Comparison of ENCODE assay signal across 8 mouse cellular contexts in the genomic region with DNA sequence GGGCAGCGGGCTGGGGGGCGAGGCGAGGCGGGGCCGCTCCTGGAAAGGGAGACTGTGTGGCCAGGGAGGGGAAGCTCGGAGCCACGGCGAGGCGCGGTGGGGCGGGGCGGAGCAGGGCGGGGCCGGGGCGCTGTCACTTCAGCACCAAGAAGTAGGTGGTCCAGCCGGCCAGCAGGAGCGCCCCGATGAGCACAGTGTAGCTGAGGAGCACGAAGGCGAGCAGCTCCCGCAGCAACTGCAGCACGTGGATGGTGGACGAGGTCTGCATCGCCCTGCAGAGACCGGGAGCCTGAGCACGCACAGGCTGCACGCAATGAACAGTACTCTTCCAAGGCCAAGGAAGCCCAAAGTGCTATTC. TPM values are rescaled to one million over a fixed set of nuclear protein-coding genes. Genes with fewer than 3 reads are reported as not detected.
DNase-seq lines count a peak whose midpoint lies in the region; ATAC-seq and TF ChIP-seq lines count a peak whose summit lies in the region.

No protein-coding gene starts in this region.

- H3K36me3 ChIP-seq in embryonic facial prominence, embryonic 10.5 days (replicated peaks) = peaks cover 28% of the 10 kb centered on the region
- peaks cover 6% of the 10 kb centered on the region; the same call in 1 of the 2 replicates for H3K36me3 ChIP-seq in hindbrain, postnatal 0 days (ENCODE audit: insufficient read depth, low read length)
- peaks cover 8% of the 10 kb centered on the region for H3K36me3 ChIP-seq in midbrain, embryonic 15.5 days (replicated peaks)

- peak overlapping the region; percentile 92 for H3K4me2 ChIP-seq in hindbrain, postnatal 0 days (ENCODE audit: low read depth, low read length)
- H3K4me2 ChIP-seq in midbrain, embryonic 15.5 days = peak overlapping the region; percentile 92

- ATAC-seq in hindbrain, postnatal 0 days = peak; percentile 89
- peak; percentile 92 for ATAC-seq in midbrain, embryonic 15.5 days (replicated peaks)

- intact Hi-C loops in left cerebral cortex, adult 2 months (cut with DNase I) = no loop called here
- intact Hi-C loops in left cerebral cortex, postnatal 36 days (cut with DNase I) = no loop called here

- H3K27ac ChIP-seq in left cerebral cortex, adult 2 months = no peak overlapping the region; the same call in 1 of the 2 replicates
- H3K27ac ChIP-seq in embryonic facial prominence, embryonic 10.5 days (replicated peaks) = peak overlapping the region; percentile 84; the same call in 1 of the 2 replicates
- H3K27ac ChIP-seq in hindbrain, postnatal 0 days = peak overlapping the region; percentile 74; the same call in 1 of the 2 replicates
- H3K27ac ChIP-seq in midbrain, embryonic 15.5 days = peak overlapping the region; percentile 81

- no peaks in the 10 kb centered on the region for H3K9me3 ChIP-seq in embryonic facial prominence, embryonic 10.5 days
- no peaks in the 10 kb centered on the region for H3K9me3 ChIP-seq in hindbrain, postnatal 0 days (ENCODE audit: low read length)
- no peaks in the 10 kb centered on the region for H3K9me3 ChIP-seq in midbrain, embryonic 15.5 days

- H3K27me3 ChIP-seq in embryonic facial prominence, embryonic 10.5 days (replicated peaks; ENCODE audit: low read depth, poor library complexity, severe bottlenecking) = no peaks in the 10 kb centered on the region
- no peaks in the 10 kb centered on the region for H3K27me3 ChIP-seq in hindbrain, postnatal 0 days (ENCODE audit: insufficient read depth, low read length)
- no peaks in the 10 kb centered on the region for H3K27me3 ChIP-seq in midbrain, embryonic 15.5 days (replicated peaks)

- WGBS in embryonic facial prominence, embryonic 10.5 days = 1% methylated on average over 27 of the region's 27 CpGs
- under 1% methylated on average over 26 of the region's 27 CpGs for WGBS in hindbrain, postnatal 0 days
- WGBS in midbrain, embryonic 15.5 days = under 1% methylated on average over 24 of the region's 27 CpGs

- H3K9ac ChIP-seq in hindbrain, postnatal 0 days (replicated peaks; ENCODE audit: low read length) = peak overlapping the region; percentile 56
- peak overlapping the region; percentile 46 for H3K9ac ChIP-seq in midbrain, embryonic 15.5 days

- no peak for DNase-seq in left cerebral cortex, adult 2 months (ENCODE audit: extremely low spot score in 1 of 2, low spot score in 2 of 2)
- DNase-seq in left cerebral cortex, postnatal 36 days (ENCODE audit: low spot score in 2 of 2) = no peak
- no peak for DNase-seq in embryonic facial prominence, embryonic 10.5 days (ENCODE audit: low spot score)
- no peak for DNase-seq in hindbrain, postnatal 0 days (ENCODE audit: low spot score)
- no peak for DNase-seq in cerebellum, adult 9-11 months
- DNase-seq in right cerebral cortex, postnatal 14 days = no peak
- DNase-seq in layer of hippocampus, postnatal 36 days = no peak

- peaks cover 30% of the 10 kb centered on the region for H3K4me1 ChIP-seq in embryonic facial prominence, embryonic 10.5 days
- H3K4me1 ChIP-seq in hindbrain, postnatal 0 days (ENCODE audit: insufficient read depth, low read length) = peaks cover 9% of the 10 kb centered on the region
- peaks cover 23% of the 10 kb centered on the region for H3K4me1 ChIP-seq in midbrain, embryonic 15.5 days

- H3K4me3 ChIP-seq in left cerebral cortex, adult 2 months = peak overlapping the region; percentile 89
- H3K4me3 ChIP-seq in embryonic facial prominence, embryonic 10.5 days = peak overlapping the region; percentile 80
- H3K4me3 ChIP-seq in hindbrain, postnatal 0 days (ENCODE audit: low read length) = peak overlapping the region; percentile 65
- H3K4me3 ChIP-seq in midbrain, embryonic 15.5 days = peak overlapping the region; percentile 62

- TF ChIP-seq CTCF in left cerebral cortex, adult 2 months (IDR thresholded peaks at IDR 0.05) = peak; percentile 27
- peak; percentile 29; the same call in 1 of the 2 replicates for TF ChIP-seq CTCF in hindbrain, postnatal 0 days (IDR thresholded peaks at IDR 0.05; ENCODE audit: low read depth)

RNA-seq across cellular contexts. Expression of a gene that starts 0.4 kb away (rescaled TPM):
- 10 to 100 TPM; 27.9 to 29.0 TPM for total RNA-seq in left cerebral cortex, adult 2 months (2021)
- 10 to 100 TPM; 29.7 to 35.6 TPM for total RNA-seq in left cerebral cortex, postnatal 36 days (2021)
- polyA plus RNA-seq in embryonic facial prominence, embryonic 10.5 days (2016; fragmentation: Nextera tagmentation; extraction: Ambion mirVana) = 125 and 134 TPM in 2 replicates
- total RNA-seq in hindbrain, postnatal 0 days (2014; rRNA removed) = 61.3 and 76.7 TPM in 2 replicates
- 89.4 and 99.6 TPM in 2 replicates for polyA plus RNA-seq in hindbrain, postnatal 0 days (2015; fragmentation: Nextera tagmentation; extraction: Ambion mirVana)
- polyA plus RNA-seq in midbrain, embryonic 15.5 days (2015; fragmentation: Nextera tagmentation; extraction: Ambion mirVana) = 110 and 115 TPM in 2 replicates
- 10 to 100 TPM; 34.4 to 37.0 TPM for total RNA-seq in layer of hippocampus, postnatal 36 days (2021)

RNA-seq across cellular contexts. Expression of a gene that starts 0.9 kb away (rescaled TPM):
- 1 to 10 TPM; 7.0 to 7.7 TPM for total RNA-seq in left cerebral cortex, adult 2 months (2021)
- total RNA-seq in left cerebral cortex, postnatal 36 days (2021) = 1 to 10 TPM; 3.0 to 7.3 TPM
- polyA plus RNA-seq in embryonic facial prominence, embryonic 10.5 days (2016; fragmentation: Nextera tagmentation; extraction: Ambion mirVana) = 0.24 and 0.35 TPM in 2 replicates
- total RNA-seq in hindbrain, postnatal 0 days (2014; rRNA removed) = 0.14 and 0.52 TPM in 2 replicates
- 0.39 and 0.68 TPM in 2 replicates for polyA plus RNA-seq in hindbrain, postnatal 0 days (2015; fragmentation: Nextera tagmentation; extraction: Ambion mirVana)
- polyA plus RNA-seq in midbrain, embryonic 15.5 days (2015; fragmentation: Nextera tagmentation; extraction: Ambion mirVana) = 1.1 and 1.5 TPM in 2 replicates
- total RNA-seq in layer of hippocampus, postnatal 36 days (2021) = 1 to 10 TPM; 5.9 to 7.6 TPM

RNA-seq across cellular contexts. Expression of a gene that starts 14.1 kb away (rescaled TPM):
- total RNA-seq in left cerebral cortex, adult 2 months (2021) = 1 to 10 TPM in 1 of 2 experiments, under 1 TPM in 1; 0.95 to 1.1 TPM
- 1 to 10 TPM in 1 of 2 experiments, under 1 TPM in 1; 0.75 to 1.1 TPM for total RNA-seq in left cerebral cortex, postnatal 36 days (2021)
- 1.5 and 2.0 TPM in 2 replicates for polyA plus RNA-seq in embryonic facial prominence, embryonic 10.5 days (2016; fragmentation: Nextera tagmentation; extraction: Ambion mirVana)
- total RNA-seq in hindbrain, postnatal 0 days (2014; rRNA removed) = 2.5 and 4.5 TPM in 2 replicates
- polyA plus RNA-seq in hindbrain, postnatal 0 days (2015; fragmentation: Nextera tagmentation; extraction: Ambion mirVana) = 0.87 and 1.4 TPM in 2 replicates
- polyA plus RNA-seq in midbrain, embryonic 15.5 days (2015; fragmentation: Nextera tagmentation; extraction: Ambion mirVana) = 1.0 and 1.3 TPM in 2 replicates
- total RNA-seq in layer of hippocampus, postnatal 36 days (2021) = 1 to 10 TPM; 1.1 to 1.2 TPM

RNA-seq across cellular contexts. Expression of a gene that starts 35.1 kb away (rescaled TPM):
- total RNA-seq in left cerebral cortex, adult 2 months (2021) = not detected
- total RNA-seq in left cerebral cortex, postnatal 36 days (2021) = not detected
- polyA plus RNA-seq in embryonic facial prominence, embryonic 10.5 days (2016; fragmentation: Nextera tagmentation; extraction: Ambion mirVana) = not detected in 2 replicates
- not detected in 2 replicates for total RNA-seq in hindbrain, postnatal 0 days (2014; rRNA removed)
- polyA plus RNA-seq in hindbrain, postnatal 0 days (2015; fragmentation: Nextera tagmentation; extraction: Ambion mirVana) = not detected in 2 replicates
- polyA plus RNA-seq in midbrain, embryonic 15.5 days (2015; fragmentation: Nextera tagmentation; extraction: Ambion mirVana) = not detected in 2 replicates
- not detected for total RNA-seq in layer of hippocampus, postnatal 36 days (2021)

RNA-seq across cellular contexts. Expression of a gene that starts 35.3 kb away (rescaled TPM):
- total RNA-seq in left cerebral cortex, adult 2 months (2021) = under 1 TPM; 0.49 to 0.61 TPM
- total RNA-seq in left cerebral cortex, postnatal 36 days (2021) = under 1 TPM; 0.57 to 0.63 TPM
- polyA plus RNA-seq in embryonic facial prominence, embryonic 10.5 days (2016; fragmentation: Nextera tagmentation; extraction: Ambion mirVana) = 0.19 TPM in 1 of 2 replicates, not detected in the other
- total RNA-seq in hindbrain, postnatal 0 days (2014; rRNA removed) = 0.10 TPM in 1 of 2 replicates, not detected in the other
- polyA plus RNA-seq in hindbrain, postnatal 0 days (2015; fragmentation: Nextera tagmentation; extraction: Ambion mirVana) = 0.88 and 0.98 TPM in 2 replicates
- 0.89 and 1.1 TPM in 2 replicates for polyA plus RNA-seq in midbrain, embryonic 15.5 days (2015; fragmentation: Nextera tagmentation; extraction: Ambion mirVana)
- total RNA-seq in layer of hippocampus, postnatal 36 days (2021) = under 1 TPM; 0.50 to 0.73 TPM
